13 mouse cellular contexts compared by ENCODE assay signal in genomic region chr2:4187521-4187920, GRCm38 (mm10).
DNase-seq lines count a peak whose midpoint lies in the region; ATAC-seq and TF ChIP-seq lines count a peak whose summit lies in the region.
"Had no signal": no experiment of that assay in that cellular context is flagged by ENCODE, and none has a peak within 500 bp of the region (broad histone marks: within the 10 kb centered on the region; RNA-seq: fewer than 3 reads in every experiment).

No protein-coding gene starts in this region.

- H3K9me3 ChIP-seq in neural tube, embryonic 15.5 days (replicated peaks), result no peaks in the 10 kb centered on the region
- H3K9me3 ChIP-seq: limb, embryonic 10.5 days; liver, embryonic 15.5 days had no signal

- no peak for ATAC-seq in neural tube, embryonic 15.5 days (ENCODE audit: low FRiP score)

- no peaks in the 10 kb centered on the region; the same call in 1 of the 2 replicates for H3K27me3 ChIP-seq in cerebellum, adult 2 months (ENCODE audit: control insufficient read depth, insufficient read depth, low read length)
- H3K27me3 ChIP-seq in neural tube, embryonic 15.5 days (replicated peaks), result no peaks in the 10 kb centered on the region
- H3K27me3 ChIP-seq: liver, embryonic 15.5 days had no signal

- no peak overlapping the region for H3K4me3 ChIP-seq in cerebellum, adult 2 months (replicated peaks; ENCODE audit: insufficient read depth, low read depth, low read length)
- H3K4me3 ChIP-seq in neural tube, embryonic 15.5 days (replicated peaks), result no peak overlapping the region
- H3K4me3 ChIP-seq: erythroblast, embryonic 14.5 days; limb, embryonic 10.5 days; liver, embryonic 15.5 days had no signal

- peak; percentile 31 for DNase-seq in layer of hippocampus, adult 11-12 months (ENCODE audit: low spot score)
- no peak for DNase-seq in layer of hippocampus, postnatal 36 days
- DNase-seq in cerebellum, adult 2 months, result peak; percentile 46 to 66
- DNase-seq in cerebellum, postnatal 25 days, result peak; percentile 41 to 64
- DNase-seq in heart, postnatal 10 days, result peak; percentile 85 to 87
- DNase-seq in spleen, postnatal 10 days (ENCODE audit: low spot score in 2 of 2), result no peak
- no peak for DNase-seq in c-Kit-positive CD71-positive TER-119-positive erythroid progenitor cells, embryonic 14.5 days (ENCODE audit: low spot score)
- DNase-seq: spleen, adult 18-20 months had no signal

- peaks cover 4% of the 10 kb centered on the region for H3K4me1 ChIP-seq in cerebellum, adult 2 months (ENCODE audit: control insufficient read depth, insufficient read depth, low read length)
- peaks cover 10% of the 10 kb centered on the region for H3K4me1 ChIP-seq in neural tube, embryonic 15.5 days
- H3K4me1 ChIP-seq: limb, embryonic 10.5 days; liver, embryonic 15.5 days had no signal

- 6% methylated on average over 4 of the region's 4 CpGs for WGBS in cerebellum, adult 2 months
- WGBS in neural tube, embryonic 15.5 days, result 62% methylated on average over 4 of the region's 4 CpGs

- intact Hi-C loops in heart, postnatal 10 days (cut with DNase I), result no loop called here

- no peak overlapping the region for H3K9ac ChIP-seq in neural tube, embryonic 15.5 days (replicated peaks)
- H3K9ac ChIP-seq: liver, embryonic 15.5 days had no signal

- no peak for TF ChIP-seq CTCF in cerebellum, adult 2 months (IDR thresholded peaks at IDR 0.05; ENCODE audit: borderline replicate concordance, insufficient read depth, low read depth, low read length)

- H3K27ac ChIP-seq in cerebellum, adult 2 months (ENCODE audit: insufficient read depth, low read length), result no peak overlapping the region
- H3K27ac ChIP-seq in neural tube, embryonic 15.5 days (replicated peaks), result no peak overlapping the region
- H3K27ac ChIP-seq: limb, embryonic 10.5 days; liver, embryonic 15.5 days; macrophage had no signal

- no peak overlapping the region for H3K4me2 ChIP-seq in neural tube, embryonic 15.5 days
- H3K4me2 ChIP-seq: liver, embryonic 15.5 days had no signal

- TF ChIP-seq POLR2A in cerebellum, adult 2 months (IDR thresholded peaks at IDR 0.05; ENCODE audit: borderline replicate concordance, insufficient read depth, low read length), result no peak

- H3K36me3 ChIP-seq in neural tube, embryonic 15.5 days, result no peaks in the 10 kb centered on the region
- H3K36me3 ChIP-seq: limb, embryonic 10.5 days; liver, embryonic 15.5 days had no signal

Comparison
In these comparisons a context has a peak if more than half of its experiments do, and no peak if none do; other contexts are left out.
1. DNase-seq: peak in layer of hippocampus, adult 11-12 months (single experiment), cerebellum, adult 2 months (2 of 2), cerebellum, postnatal 25 days (2 of 2) and heart, postnatal 10 days (2 of 2); none in layer of hippocampus, postnatal 36 days (0 of 2), spleen, postnatal 10 days (0 of 2) and c-Kit-positive CD71-positive TER-119-positive erythroid progenitor cells, embryonic 14.5 days (single experiment).